Mouse (Mus musculus): ENCODE measurements around the gene Sft2d1. TPM values are rescaled to one million over a fixed set of nuclear protein-coding genes. Genes with fewer than 3 reads are reported as not detected.

Gene Sft2d1
- polyA plus RNA-seq, 1 experiment: 74.2 TPM

DNA sequence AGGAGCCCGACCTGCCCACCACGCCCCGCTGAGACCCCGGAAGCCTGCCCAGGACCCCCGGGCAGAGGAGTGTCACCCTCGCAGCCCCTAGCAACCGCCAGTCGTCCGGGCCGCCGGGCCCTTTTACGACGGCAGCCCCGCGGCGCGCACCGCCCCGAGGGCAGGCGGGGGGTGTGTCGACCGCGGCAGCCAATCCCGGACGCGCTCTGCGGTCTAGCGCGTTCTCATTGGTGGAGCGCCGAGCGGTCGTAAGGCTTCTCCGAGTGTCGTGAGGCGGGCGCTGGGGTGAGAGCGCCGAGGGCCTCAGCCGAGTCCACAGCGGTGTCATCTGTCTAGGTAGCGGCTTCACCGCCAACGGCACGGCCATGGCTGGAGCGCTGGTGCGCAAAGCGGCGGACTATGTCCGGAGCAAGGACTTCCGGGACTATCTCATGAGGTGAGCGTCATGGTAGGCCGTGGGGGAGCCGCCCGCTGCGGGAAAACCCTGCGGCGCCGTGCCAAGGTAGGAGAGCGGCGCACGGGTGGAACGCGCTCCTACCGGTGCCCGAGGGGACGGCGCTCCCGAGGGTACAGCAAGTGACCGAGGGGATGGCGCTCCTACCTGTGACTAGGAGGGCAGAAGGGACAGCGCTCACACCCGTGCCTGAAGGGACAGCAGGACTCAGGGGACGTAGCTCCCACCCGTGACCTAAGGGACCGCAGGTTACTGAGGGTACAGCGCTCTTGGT, 27.2 kb upstream of the Sft2d1 start:
- Histone ChIP-seq H3K4me3 (replicated peaks; ENCODE audit: extremely low read depth, low read depth, low read length) (peak overlapping the region; percentile 89), H3K4me1 (ENCODE audit: control insufficient read depth, insufficient read depth, low read length) (peaks cover 4% of the 10 kb centered on the region; the same call in 1 of the 2 replicates)
- peak; percentile 90 for TF ChIP-seq POLR2A (IDR thresholded peaks at IDR 0.05; ENCODE audit: borderline replicate concordance, extremely low read depth, low read depth, low read length)
- TF ChIP-seq CTCF (IDR thresholded peaks at IDR 0.05; ENCODE audit: insufficient read depth, low read length): 0 out of 2 replicates have a peak, but pooled peaks have one; percentile 8
- under 1% methylated on average over 77 of the region's 77 CpGs for WGBS
- DNase-seq: peak; percentile 92

DNA sequence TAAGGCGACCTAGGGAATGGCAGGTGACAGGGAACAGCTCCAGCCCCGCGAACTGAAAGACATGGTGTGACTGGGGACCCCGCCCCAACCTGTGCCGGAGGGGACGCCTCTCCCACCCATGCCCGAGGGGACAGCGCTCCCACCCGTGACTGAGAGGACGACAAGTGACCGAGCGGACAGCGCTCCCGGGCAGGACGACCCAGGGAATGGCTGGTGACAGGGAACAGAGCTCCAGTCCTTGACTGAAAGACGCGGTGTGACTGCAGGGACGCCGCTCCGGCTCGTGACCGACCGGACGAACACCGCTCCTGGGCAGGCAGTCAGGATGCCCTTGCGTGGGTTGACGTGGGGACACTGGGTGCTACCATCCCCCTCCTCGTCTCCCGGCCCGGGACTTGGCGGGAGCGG, 26.6 kb upstream of the Sft2d1 start:
- H3K4me1 ChIP-seq (ENCODE audit: control insufficient read depth, insufficient read depth, low read length): peaks cover 4% of the 10 kb centered on the region; the same call in 1 of the 2 replicates
- H3K4me3 ChIP-seq (replicated peaks; ENCODE audit: extremely low read depth, low read depth, low read length): peak overlapping the region; percentile 89
- DNase-seq: no peak
- TF ChIP-seq POLR2A (IDR thresholded peaks at IDR 0.05; ENCODE audit: borderline replicate concordance, extremely low read depth, low read depth, low read length) (no peak; the same call in 1 of the 2 replicates), CTCF (IDR thresholded peaks at IDR 0.05; ENCODE audit: insufficient read depth, low read length) (no peak)
- under 1% methylated on average over 32 of the region's 32 CpGs for WGBS

DNA sequence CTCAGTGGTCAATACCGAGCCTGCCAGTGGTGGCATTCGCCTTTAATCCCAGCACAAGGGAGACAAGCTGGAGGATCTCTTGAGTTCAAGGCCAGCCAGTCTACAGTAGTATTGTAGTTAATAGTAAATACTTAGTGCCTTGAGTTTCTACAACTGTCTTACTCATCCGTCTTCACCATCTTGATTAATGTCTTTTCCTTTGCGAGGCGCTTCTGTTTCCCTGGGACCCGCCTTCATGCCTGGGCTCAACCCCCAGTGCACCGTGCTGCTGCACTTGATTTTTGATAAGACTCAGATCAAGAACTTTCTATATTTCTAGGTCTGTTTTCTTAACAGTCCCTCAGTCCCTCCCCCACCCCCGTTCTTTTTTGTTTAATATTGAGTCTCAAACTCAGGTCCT, 25.8 kb upstream of the Sft2d1 start:
- peaks cover 4% of the 10 kb centered on the region; the same call in 1 of the 2 replicates for H3K4me1 ChIP-seq (ENCODE audit: control insufficient read depth, insufficient read depth, low read length)
- no peak for DNase-seq
- 40% methylated on average over 8 of the region's 8 CpGs for WGBS
- no peak overlapping the region for H3K4me3 ChIP-seq (replicated peaks; ENCODE audit: extremely low read depth, low read depth, low read length)
- TF ChIP-seq POLR2A (IDR thresholded peaks at IDR 0.05; ENCODE audit: borderline replicate concordance, extremely low read depth, low read depth, low read length) (no peak), CTCF (IDR thresholded peaks at IDR 0.05; ENCODE audit: insufficient read depth, low read length) (no peak)

DNA sequence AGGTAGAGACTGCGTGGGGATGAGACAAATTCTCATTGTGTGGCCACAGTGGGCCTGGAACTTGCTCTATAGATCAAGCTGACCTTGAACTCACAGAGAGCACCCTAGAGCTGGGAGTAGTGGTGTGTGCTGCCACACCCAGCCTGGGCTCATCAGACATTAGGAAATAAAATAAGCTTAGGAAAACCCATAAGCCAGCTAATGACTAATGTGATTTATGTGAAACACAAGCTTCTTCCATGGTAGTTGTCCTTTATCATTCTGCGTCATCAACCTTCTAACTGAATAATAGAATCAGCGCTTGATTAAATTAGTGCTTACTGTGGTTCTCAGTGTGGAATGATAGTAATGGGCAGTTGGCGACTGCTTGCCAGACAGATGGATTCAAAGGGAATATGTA, 23.9 kb upstream of the Sft2d1 start:
- peaks cover 4% of the 10 kb centered on the region; the same call in 1 of the 2 replicates for H3K4me1 ChIP-seq (ENCODE audit: control insufficient read depth, insufficient read depth, low read length)
- H3K4me3 ChIP-seq (replicated peaks; ENCODE audit: extremely low read depth, low read depth, low read length): no peak overlapping the region
- no peak for TF ChIP-seq CTCF (IDR thresholded peaks at IDR 0.05; ENCODE audit: insufficient read depth, low read length)
- TF ChIP-seq POLR2A (IDR thresholded peaks at IDR 0.05; ENCODE audit: borderline replicate concordance, extremely low read depth, low read depth, low read length): no peak
- WGBS: 92% methylated on average over 4 of the region's 4 CpGs
- DNase-seq: no peak

DNA sequence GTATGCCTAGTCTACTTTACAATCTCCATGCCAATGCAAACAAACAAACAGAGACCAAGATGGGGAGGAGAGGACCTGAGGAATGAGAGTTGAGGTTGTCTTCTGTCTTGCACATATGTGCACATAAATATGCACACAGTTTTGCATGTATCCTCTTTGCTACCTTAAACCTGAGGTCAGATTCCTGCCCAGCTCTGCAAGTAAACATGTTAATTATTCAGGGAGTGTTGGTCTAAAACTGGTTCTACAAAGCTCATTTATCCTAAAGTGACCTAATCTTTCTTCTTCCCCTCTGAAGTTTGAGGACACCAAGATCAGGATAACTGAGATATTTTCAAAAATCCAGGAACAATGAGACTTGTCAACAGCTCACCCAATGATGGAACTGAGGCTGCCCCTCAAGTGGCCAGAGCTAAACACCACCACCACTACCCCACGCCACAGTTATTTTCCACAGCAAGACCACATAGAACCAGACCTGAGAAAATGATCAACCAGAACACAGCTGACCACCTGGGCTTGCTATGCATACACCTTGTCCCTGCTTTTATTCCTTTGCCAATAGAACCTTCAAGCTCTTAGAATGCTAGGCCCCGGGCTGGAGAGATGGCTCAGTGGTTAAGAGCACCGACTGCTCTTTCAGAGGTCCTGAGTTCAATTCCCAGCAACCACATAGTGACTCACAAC, 20.8 kb upstream of the Sft2d1 start:
- WGBS: 92% methylated on average over 3 of the region's 3 CpGs
- Histone ChIP-seq H3K4me3 (replicated peaks; ENCODE audit: extremely low read depth, low read depth, low read length) (no peak overlapping the region), H3K4me1 (ENCODE audit: control insufficient read depth, insufficient read depth, low read length) (peaks cover under 1% of the 10 kb centered on the region; the same call in 1 of the 2 replicates)
- no peak for DNase-seq
- TF ChIP-seq POLR2A (IDR thresholded peaks at IDR 0.05; ENCODE audit: borderline replicate concordance, extremely low read depth, low read depth, low read length) (no peak), CTCF (IDR thresholded peaks at IDR 0.05; ENCODE audit: insufficient read depth, low read length) (no peak)

DNA sequence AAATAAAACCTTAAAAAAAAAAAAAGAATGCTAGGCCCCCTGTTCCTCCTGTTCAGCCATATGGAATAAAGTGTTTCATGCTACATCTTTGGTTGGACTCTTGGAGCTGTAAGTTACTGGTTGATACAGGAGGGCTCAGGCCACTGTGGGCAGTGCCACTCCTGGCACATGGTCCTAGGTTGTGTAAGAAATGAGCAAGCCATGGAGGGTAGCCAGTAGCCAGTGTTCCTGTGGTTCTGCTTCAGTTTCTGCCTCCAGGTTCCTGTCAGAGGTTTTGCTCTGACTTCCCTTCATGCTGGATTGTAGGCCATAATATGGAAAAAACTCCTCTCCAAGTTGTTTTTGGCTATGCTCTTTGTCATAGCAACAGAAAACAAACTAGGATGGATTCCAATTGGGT, 20.2 kb upstream of the Sft2d1 start:
- Histone ChIP-seq H3K4me3 (replicated peaks; ENCODE audit: extremely low read depth, low read depth, low read length) (no peak overlapping the region), H3K4me1 (ENCODE audit: control insufficient read depth, insufficient read depth, low read length) (no peaks in the 10 kb centered on the region)
- DNase-seq: no peak
- TF ChIP-seq CTCF (IDR thresholded peaks at IDR 0.05; ENCODE audit: insufficient read depth, low read length): no peak
- TF ChIP-seq POLR2A (IDR thresholded peaks at IDR 0.05; ENCODE audit: borderline replicate concordance, extremely low read depth, low read depth, low read length): no peak

DNA sequence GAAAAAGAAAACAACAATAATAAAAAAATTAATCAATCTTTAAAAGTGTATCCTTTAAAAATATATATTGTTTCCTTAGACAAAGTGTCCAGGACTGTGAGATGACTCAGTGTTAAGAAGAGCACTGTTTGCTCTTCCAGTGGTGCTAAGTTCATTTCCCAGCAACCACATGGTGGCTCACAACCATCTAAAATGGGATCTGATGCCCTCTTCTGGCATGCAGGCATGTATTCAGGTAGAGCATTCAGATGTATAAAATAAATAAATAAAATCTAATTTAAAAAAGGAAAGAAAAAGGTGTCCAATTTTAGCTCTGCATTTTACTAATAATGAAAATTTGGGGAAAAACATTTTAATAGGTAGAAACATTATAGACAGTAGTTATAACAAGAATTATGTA, 15.1 kb upstream of the Sft2d1 start:
- Histone ChIP-seq H3K4me3 (replicated peaks; ENCODE audit: extremely low read depth, low read depth, low read length) (no peak overlapping the region), H3K4me1 (ENCODE audit: control insufficient read depth, insufficient read depth, low read length) (no peaks in the 10 kb centered on the region)
- TF ChIP-seq POLR2A (IDR thresholded peaks at IDR 0.05; ENCODE audit: borderline replicate concordance, extremely low read depth, low read depth, low read length): no peak
- no peak for TF ChIP-seq CTCF (IDR thresholded peaks at IDR 0.05; ENCODE audit: insufficient read depth, low read length)
- DNase-seq: no peak

DNA sequence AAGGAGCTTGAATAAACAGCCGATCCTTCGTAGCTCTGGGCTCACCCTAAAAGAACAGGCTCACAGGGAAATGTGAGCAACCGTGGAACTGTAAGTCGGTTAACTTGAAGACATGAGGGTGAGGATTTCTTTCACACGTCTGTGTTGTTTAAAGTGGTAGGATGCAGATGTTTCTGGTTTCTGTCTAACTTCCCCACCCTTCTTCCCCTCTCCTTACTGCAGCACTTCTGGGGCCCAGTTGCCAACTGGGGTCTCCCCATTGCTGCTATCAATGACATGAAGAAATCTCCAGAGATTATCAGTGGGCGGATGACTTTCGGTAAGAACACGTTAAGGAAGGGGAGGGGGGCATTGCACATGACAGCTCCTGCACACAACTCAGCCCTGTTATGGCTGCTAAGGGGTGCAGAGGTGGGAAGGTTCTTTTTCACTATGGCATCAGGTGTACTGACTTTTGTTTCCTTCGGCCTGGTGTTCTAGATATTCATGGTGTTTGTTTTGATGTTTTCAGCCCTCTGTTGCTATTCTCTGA, 14.5 kb upstream of the Sft2d1 start:
- Histone ChIP-seq H3K4me1 (ENCODE audit: control insufficient read depth, insufficient read depth, low read length) (no peaks in the 10 kb centered on the region), H3K4me3 (replicated peaks; ENCODE audit: extremely low read depth, low read depth, low read length) (no peak overlapping the region)
- 76% methylated on average over 9 of the region's 9 CpGs for WGBS
- no peak for TF ChIP-seq POLR2A (IDR thresholded peaks at IDR 0.05; ENCODE audit: borderline replicate concordance, extremely low read depth, low read depth, low read length)
- TF ChIP-seq CTCF (IDR thresholded peaks at IDR 0.05; ENCODE audit: insufficient read depth, low read length): no peak
- DNase-seq: no peak

DNA sequence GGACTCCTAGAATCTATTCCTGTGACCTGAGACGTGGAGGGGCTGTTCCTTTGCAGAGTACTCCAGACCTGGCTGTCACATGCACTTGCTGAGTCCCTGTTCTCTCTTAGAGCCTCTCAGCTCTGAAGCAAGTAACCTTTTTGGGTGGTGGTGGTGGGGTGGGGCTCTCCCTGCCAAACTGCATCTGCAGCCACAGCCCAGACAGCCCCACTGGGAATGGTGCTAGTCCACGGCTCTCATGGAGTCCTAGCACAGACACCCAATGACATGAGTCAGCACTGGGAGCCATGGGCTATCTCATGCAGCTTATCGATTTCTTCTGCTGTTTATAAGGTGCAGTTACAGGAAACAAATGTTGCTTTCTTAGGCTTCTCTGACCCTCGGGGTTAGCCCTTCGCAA, 13.2 kb upstream of the Sft2d1 start:
- no peak for DNase-seq
- Histone ChIP-seq H3K4me3 (replicated peaks; ENCODE audit: extremely low read depth, low read depth, low read length) (no peak overlapping the region), H3K4me1 (ENCODE audit: control insufficient read depth, insufficient read depth, low read length) (no peaks in the 10 kb centered on the region)
- TF ChIP-seq CTCF (IDR thresholded peaks at IDR 0.05; ENCODE audit: insufficient read depth, low read length): no peak
- TF ChIP-seq POLR2A (IDR thresholded peaks at IDR 0.05; ENCODE audit: borderline replicate concordance, extremely low read depth, low read depth, low read length): no peak
- 78% methylated on average over 5 of the region's 5 CpGs for WGBS

All from lung, adult 2 months (tissue).